In genomic region chr6:127252000-127252721, GRCm38 (mm10) we compare ENCODE assay signal across 10 mouse cellular contexts.
DNase-seq lines count a peak whose midpoint lies in the region; ATAC-seq lines count a peak whose summit lies in the region.
"Had no signal": no experiment of that assay in that cellular context is flagged by ENCODE, and none has a peak within 500 bp of the region (broad histone marks: within the 10 kb centered on the region; RNA-seq: fewer than 3 reads in every experiment).

No protein-coding gene starts in this region.

- H3K27me3 ChIP-seq in kidney, embryonic 15.5 days, result no peaks in the 10 kb centered on the region
- peaks cover 17% of the 10 kb centered on the region for H3K27me3 ChIP-seq in hindbrain, embryonic 13.5 days
- no peaks in the 10 kb centered on the region for H3K27me3 ChIP-seq in neural tube, embryonic 11.5 days (ENCODE audit: control insufficient read depth, insufficient read depth, low read length)

- 6% methylated on average over 3 of the region's 3 CpGs for WGBS in kidney, embryonic 15.5 days
- 4% methylated on average over 3 of the region's 3 CpGs for WGBS in hindbrain, embryonic 13.5 days
- 4% methylated on average over 3 of the region's 3 CpGs for WGBS in neural tube, embryonic 11.5 days

- H3K9ac ChIP-seq in kidney, embryonic 15.5 days, result no peak overlapping the region
- peak overlapping the region; percentile 29; the same call in 1 of the 2 replicates for H3K9ac ChIP-seq in hindbrain, embryonic 13.5 days
- no peak overlapping the region; the same call in 1 of the 2 replicates for H3K9ac ChIP-seq in neural tube, embryonic 11.5 days (ENCODE audit: low read length)
- H3K9ac ChIP-seq: liver, embryonic 13.5 days had no signal

- H3K27ac ChIP-seq in kidney, embryonic 15.5 days, result peak overlapping the region; percentile 90
- no peak overlapping the region for H3K27ac ChIP-seq in hindbrain, embryonic 13.5 days
- H3K27ac ChIP-seq in neural tube, embryonic 11.5 days (ENCODE audit: low read depth, low read length), result peak overlapping the region; percentile 69
- H3K27ac ChIP-seq: heart, adult 2 months; liver, embryonic 13.5 days had no signal

- peak overlapping the region; percentile 52 for H3K4me2 ChIP-seq in kidney, embryonic 15.5 days
- no peak overlapping the region for H3K4me2 ChIP-seq in hindbrain, embryonic 13.5 days
- H3K4me2 ChIP-seq in neural tube, embryonic 11.5 days (ENCODE audit: low read depth), result peak overlapping the region; percentile 35
- H3K4me2 ChIP-seq: liver, embryonic 13.5 days had no signal

- peak; percentile 71 for ATAC-seq in kidney, embryonic 15.5 days (replicated peaks; ENCODE audit: low FRiP score)
- ATAC-seq in hindbrain, embryonic 13.5 days (ENCODE audit: low FRiP score), result no peak
- ATAC-seq in neural tube, embryonic 11.5 days (ENCODE audit: insufficient read depth, low FRiP score, low TSS enrichment), result peak; percentile 39; the same call in 1 of the 2 replicates

- H3K4me1 ChIP-seq in kidney, embryonic 15.5 days, result peaks cover 44% of the 10 kb centered on the region
- H3K4me1 ChIP-seq in hindbrain, embryonic 13.5 days (replicated peaks), result peaks cover 22% of the 10 kb centered on the region
- peaks cover 31% of the 10 kb centered on the region for H3K4me1 ChIP-seq in neural tube, embryonic 11.5 days (ENCODE audit: control insufficient read depth, insufficient read depth, low read length)

- H3K9me3 ChIP-seq in kidney, embryonic 15.5 days (replicated peaks), result no peaks in the 10 kb centered on the region
- H3K9me3 ChIP-seq in hindbrain, embryonic 13.5 days, result no peaks in the 10 kb centered on the region
- no peaks in the 10 kb centered on the region for H3K9me3 ChIP-seq in neural tube, embryonic 11.5 days (ENCODE audit: control insufficient read depth, low read length)
- H3K9me3 ChIP-seq: liver, embryonic 13.5 days had no signal

- DNase-seq in kidney, postnatal 25 days, result no peak
- DNase-seq in adrenal gland, postnatal 14 days, result peak; percentile 72
- DNase-seq in neural tube, embryonic 11.5 days (ENCODE audit: low spot score), result peak; percentile 67
- DNase-seq in right cerebral cortex, postnatal 14 days, result no peak
- no peak for DNase-seq in left cerebral cortex, adult 18-20 months (ENCODE audit: low spot score in 2 of 2)
- no peak for DNase-seq in ovary, postnatal 14 days (ENCODE audit: low spot score)
- DNase-seq: heart, adult 2 months; liver, embryonic 13.5 days had no signal

- peak overlapping the region; percentile 17 for H3K4me3 ChIP-seq in kidney, embryonic 15.5 days (replicated peaks)
- H3K4me3 ChIP-seq in hindbrain, embryonic 13.5 days, result no peak overlapping the region
- H3K4me3 ChIP-seq in neural tube, embryonic 11.5 days (ENCODE audit: low read depth, low read length), result no peak overlapping the region
- H3K4me3 ChIP-seq: heart, adult 2 months; liver, embryonic 13.5 days had no signal

- no peaks in the 10 kb centered on the region for H3K36me3 ChIP-seq in kidney, embryonic 15.5 days
- no peaks in the 10 kb centered on the region for H3K36me3 ChIP-seq in hindbrain, embryonic 13.5 days
- no peaks in the 10 kb centered on the region for H3K36me3 ChIP-seq in neural tube, embryonic 11.5 days (ENCODE audit: control insufficient read depth, insufficient read depth, low read length)
- H3K36me3 ChIP-seq: liver, embryonic 13.5 days had no signal

Comparison
In these comparisons a context has a peak if more than half of its experiments do, and no peak if none do; other contexts are left out.
1. DNase-seq: peak in adrenal gland, postnatal 14 days (single experiment) and neural tube, embryonic 11.5 days (single experiment); none in kidney, postnatal 25 days (0 of 2), right cerebral cortex, postnatal 14 days (single experiment), left cerebral cortex, adult 18-20 months (0 of 2) and ovary, postnatal 14 days (single experiment).